Mouse (Mus musculus) G1E (cell line): ENCODE measurements at regions not wholly inside any gene's neighbourhood (a gene's known extent, or its start where the extent isn't known, plus 50 kb on each side); places are given as distances from the start of the nearest gene placed in this dataset.

Experiments used
- ATAC-seq: 2 replicates; pipeline ENCODE4 v1.8.0; 2016; ENCODE audit warnings: mild to moderate bottlenecking; ENCODE audit not compliant: insufficient number of reproducible peaks, poor library complexity, low FRiP score, severe bottlenecking; ENCODE audit errors: extremely low read depth
- DNase-seq: peaks from one replicate; pipeline ENCODE4 v3.0.0; 2012; ENCODE audit warnings: low spot score
- H3K27me3 ChIP-seq: 2 replicates; pipeline ENCODE4 v1.6.1; 2012; ENCODE audit warnings: mild to moderate bottlenecking, low read length, inconsistent platforms; ENCODE audit not compliant: insufficient read depth
- H3K36me3 ChIP-seq: replicated peaks from 2 replicates; pipeline ENCODE3; 2012; ENCODE audit warnings: mild to moderate bottlenecking, inconsistent platforms
- H3K4me1 ChIP-seq: 2 replicates; pipeline ENCODE4 v1.6.1; 2012; ENCODE audit warnings: low read depth, low read length, inconsistent platforms, mixed read lengths; ENCODE audit not compliant: insufficient read depth
- H3K4me3 ChIP-seq: 2 replicates; pipeline ENCODE4 v1.5.1; 2012; ENCODE audit warnings: low read depth, mild to moderate bottlenecking, inconsistent platforms, low read length, moderate library complexity, mixed read lengths
- H3K9me3 ChIP-seq: replicated peaks from 2 replicates; pipeline ENCODE4 v1.6.1; 2012; ENCODE audit warnings: inconsistent platforms
- CTCF ChIP-seq: IDR thresholded peaks from 2 replicates; pipeline ENCODE4 v1.5.1; 2012; ENCODE audit warnings: low read depth, low read length, inconsistent platforms, mixed read lengths
- GATA1 ChIP-seq: IDR thresholded peaks from 2 replicates; pipeline ENCODE4 v1.6.1; 2012; ENCODE audit warnings: borderline replicate concordance, low read length, inconsistent platforms, mixed read lengths
- GATA2 ChIP-seq: IDR thresholded peaks from 2 replicates; pipeline ENCODE4 v1.6.1; 2012; ENCODE audit warnings: low read depth, low read length, inconsistent platforms, borderline replicate concordance
- POLR2AphosphoS5 ChIP-seq: IDR thresholded peaks from 2 replicates; pipeline ENCODE4 v1.6.1; 2012; ENCODE audit warnings: low read depth, low read length, inconsistent platforms; ENCODE audit not compliant: insufficient replicate concordance
- TAL1 ChIP-seq: conservative IDR thresholded peaks from 2 replicates; pipeline ENCODE4 v1.6.1; 2012; ENCODE audit warnings: low read depth, low read length, inconsistent platforms, mixed read lengths

DNA sequence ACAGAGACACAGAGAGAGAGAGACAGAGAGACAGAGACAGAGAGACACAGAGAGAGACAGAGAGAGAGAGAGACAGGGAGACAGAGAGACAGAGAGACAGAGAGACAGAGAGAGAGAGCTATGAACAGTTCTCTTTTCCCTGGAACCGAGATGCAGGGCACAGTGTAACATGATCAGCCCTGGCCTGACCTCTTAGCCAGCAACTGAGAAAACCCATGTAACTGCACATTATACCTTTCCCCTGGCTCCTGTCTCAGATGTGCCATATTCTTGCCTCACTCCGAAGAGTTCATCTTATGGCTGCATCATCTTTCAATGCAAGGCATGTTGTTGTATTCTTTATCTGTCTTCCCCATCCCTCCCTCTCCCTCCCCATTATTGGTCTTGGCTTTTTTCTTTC is 86.5 kb upstream of the Cd93 start:
- no peak for ATAC-seq
- Histone ChIP-seq H3K9me3 (peaks cover 34% of the 10 kb centered on the region), H3K4me3 (no peak overlapping the region)

DNA sequence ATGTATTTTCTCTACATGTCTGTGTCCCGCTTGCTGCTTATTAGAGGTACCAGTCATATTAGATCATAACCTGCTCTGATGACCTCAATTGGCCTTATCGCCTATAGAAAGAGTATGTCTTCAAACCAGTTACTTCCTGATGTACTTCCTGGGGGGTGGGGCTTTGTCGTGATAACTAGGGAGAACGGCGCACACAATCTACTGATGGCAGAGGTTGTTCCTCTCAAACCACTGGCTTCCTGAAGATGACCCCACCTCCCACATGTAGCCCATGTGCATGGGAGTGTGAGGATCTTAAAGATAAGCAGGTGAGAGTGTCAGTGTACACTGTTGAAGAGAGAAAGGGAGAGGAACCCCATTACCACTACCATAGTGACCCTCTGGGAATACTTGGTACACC is 84.4 kb upstream of the Cd93 start:
- H3K9me3 ChIP-seq, result peaks cover 40% of the 10 kb centered on the region
- H3K27me3 ChIP-seq, result no peaks in the 10 kb centered on the region
- ATAC-seq (no peak), DNase-seq (no peak)
- no peaks in the 10 kb centered on the region for H3K4me1 ChIP-seq
- no peak overlapping the region for H3K4me3 ChIP-seq
- no peaks in the 10 kb centered on the region for H3K36me3 ChIP-seq
- no peak for TF ChIP-seq GATA1
- no peak for TF ChIP-seq POLR2AphosphoS5
- TF ChIP-seq TAL1, result no peak
- TF ChIP-seq GATA2, result no peak
- TF ChIP-seq CTCF, result no peak

More for the DNA sequence above, 86.5 kb upstream of the Cd93 start:
- no peaks in the 10 kb centered on the region for H3K36me3 ChIP-seq
- no peak for DNase-seq
- no peak for TF ChIP-seq TAL1
- TF ChIP-seq CTCF, result no peak
- no peak for TF ChIP-seq GATA1
- TF ChIP-seq POLR2AphosphoS5, result no peak
- TF ChIP-seq GATA2, result no peak
- no peaks in the 10 kb centered on the region for H3K4me1 ChIP-seq
- no peaks in the 10 kb centered on the region for H3K27me3 ChIP-seq

DNA sequence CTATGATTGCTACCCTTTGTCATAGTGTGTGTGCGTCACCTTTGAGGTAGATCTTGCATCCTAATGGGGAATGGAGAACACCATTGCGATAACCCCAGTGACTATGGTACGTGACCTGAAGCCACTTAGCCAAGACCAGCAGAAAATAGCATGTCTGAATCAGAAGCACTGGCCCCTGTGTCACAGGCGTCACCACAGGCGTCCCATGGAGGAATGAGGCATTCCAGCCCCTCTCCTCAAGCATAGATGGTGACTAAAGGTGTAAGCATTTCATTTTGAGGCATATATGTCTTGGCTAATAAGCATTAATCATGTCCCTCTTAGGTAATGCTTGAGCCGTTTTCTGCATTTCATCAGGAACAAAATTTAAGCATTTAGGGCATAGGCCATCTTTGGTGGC is 82.1 kb upstream of the Cd93 start:
- TF ChIP-seq TAL1, result no peak
- no peak for TF ChIP-seq POLR2AphosphoS5
- no peak for TF ChIP-seq GATA1
- no peak for TF ChIP-seq CTCF
- no peak for TF ChIP-seq GATA2
- no peaks in the 10 kb centered on the region for H3K27me3 ChIP-seq
- H3K36me3 ChIP-seq, result no peaks in the 10 kb centered on the region
- H3K4me1 ChIP-seq, result no peaks in the 10 kb centered on the region
- no peak for DNase-seq
- no peak overlapping the region for H3K4me3 ChIP-seq
- no peak for ATAC-seq
- H3K9me3 ChIP-seq, result peaks cover 40% of the 10 kb centered on the region

DNA sequence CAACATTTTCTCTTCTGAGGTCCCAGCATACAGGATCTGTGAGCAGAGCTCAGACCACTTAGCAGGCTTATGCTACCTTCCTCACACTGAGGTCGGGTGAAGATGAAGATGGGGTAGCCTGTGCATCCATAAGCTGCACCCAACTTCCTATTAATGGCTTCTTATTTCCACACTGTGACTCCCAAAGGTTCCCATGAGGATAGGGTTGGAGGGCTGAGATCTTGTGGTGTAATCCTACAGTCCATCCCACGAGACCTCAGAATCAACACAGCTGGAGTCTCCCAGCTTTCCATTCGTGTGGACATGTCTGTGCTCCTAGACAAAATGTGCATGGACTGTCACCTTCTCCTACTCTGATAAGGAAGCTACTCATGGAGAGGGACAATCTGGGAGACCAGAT is 80.0 kb upstream of the Cd93 start:
- Histone ChIP-seq H3K4me1 (no peaks in the 10 kb centered on the region), H3K4me3 (no peak overlapping the region), H3K36me3 (no peaks in the 10 kb centered on the region), H3K9me3 (peaks cover 42% of the 10 kb centered on the region), H3K27me3 (no peaks in the 10 kb centered on the region)
- DNase-seq, result no peak
- TF ChIP-seq CTCF, result no peak
- no peak for TF ChIP-seq GATA2
- no peak for TF ChIP-seq TAL1
- TF ChIP-seq POLR2AphosphoS5, result no peak
- TF ChIP-seq GATA1, result no peak
- ATAC-seq, result no peak

DNA sequence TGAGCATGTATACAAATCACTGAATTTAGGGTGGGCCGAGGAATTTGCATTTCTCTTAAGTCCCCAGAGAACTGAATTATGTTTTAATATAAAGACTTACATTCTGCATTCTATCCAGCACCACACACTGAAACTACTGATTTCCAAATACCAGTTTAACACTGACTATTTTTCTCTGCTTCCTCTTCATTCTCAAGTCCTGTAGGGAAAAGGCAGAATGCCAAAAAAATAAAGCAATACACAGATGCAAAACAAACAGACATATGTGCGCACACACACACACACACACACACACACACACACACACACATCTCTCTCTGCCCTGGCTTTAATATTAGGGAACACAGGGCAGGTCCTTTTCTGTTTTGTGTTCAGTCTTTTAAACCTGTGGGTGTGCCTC is 79.6 kb upstream of the Cd93 start:
- TF ChIP-seq TAL1, result no peak
- no peak for TF ChIP-seq GATA2
- no peak for TF ChIP-seq POLR2AphosphoS5
- no peak for TF ChIP-seq CTCF
- no peak for TF ChIP-seq GATA1
- DNase-seq, result no peak
- H3K27me3 ChIP-seq, result no peaks in the 10 kb centered on the region
- H3K4me1 ChIP-seq, result no peaks in the 10 kb centered on the region
- H3K36me3 ChIP-seq, result no peaks in the 10 kb centered on the region
- H3K9me3 ChIP-seq, result peaks cover 41% of the 10 kb centered on the region
- no peak overlapping the region for H3K4me3 ChIP-seq
- no peak for ATAC-seq

DNA sequence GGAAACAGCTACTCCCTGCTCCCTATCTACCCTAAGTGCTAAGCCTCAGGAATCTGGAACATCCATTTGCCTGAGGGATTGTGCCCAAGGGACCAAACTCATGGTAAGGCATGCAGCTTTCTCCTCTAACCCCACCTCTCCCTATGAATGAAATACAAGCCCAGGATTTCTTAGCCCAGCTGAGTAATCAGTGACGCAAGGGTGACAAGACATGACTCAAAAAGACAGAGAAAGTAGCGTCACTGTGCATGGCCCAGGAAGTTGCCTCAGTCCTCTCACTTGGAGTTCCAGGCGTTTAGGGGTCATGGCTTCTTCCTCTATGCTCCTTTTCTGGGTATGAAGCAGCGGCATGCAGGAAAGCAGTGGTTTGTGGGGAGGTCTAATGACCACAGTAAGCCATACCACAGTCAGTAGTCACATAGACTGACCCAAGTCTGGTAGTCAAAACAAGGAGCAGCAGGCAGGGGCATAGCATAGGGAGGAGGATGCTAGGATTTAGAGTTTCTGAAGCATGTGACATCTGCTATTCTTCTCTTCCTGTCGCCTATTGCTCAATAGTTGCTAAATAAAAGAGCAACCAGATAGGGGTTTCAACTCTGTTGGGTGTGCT is 78.7 kb upstream of the Cd93 start:
- no peak for ATAC-seq
- TF ChIP-seq TAL1 (no peak), CTCF (no peak), POLR2AphosphoS5 (no peak), GATA1 (no peak), GATA2 (no peak)
- Histone ChIP-seq H3K9me3 (peaks cover 34% of the 10 kb centered on the region), H3K4me1 (no peaks in the 10 kb centered on the region), H3K4me3 (no peak overlapping the region), H3K27me3 (no peaks in the 10 kb centered on the region), H3K36me3 (no peaks in the 10 kb centered on the region)
- DNase-seq, result no peak

DNA sequence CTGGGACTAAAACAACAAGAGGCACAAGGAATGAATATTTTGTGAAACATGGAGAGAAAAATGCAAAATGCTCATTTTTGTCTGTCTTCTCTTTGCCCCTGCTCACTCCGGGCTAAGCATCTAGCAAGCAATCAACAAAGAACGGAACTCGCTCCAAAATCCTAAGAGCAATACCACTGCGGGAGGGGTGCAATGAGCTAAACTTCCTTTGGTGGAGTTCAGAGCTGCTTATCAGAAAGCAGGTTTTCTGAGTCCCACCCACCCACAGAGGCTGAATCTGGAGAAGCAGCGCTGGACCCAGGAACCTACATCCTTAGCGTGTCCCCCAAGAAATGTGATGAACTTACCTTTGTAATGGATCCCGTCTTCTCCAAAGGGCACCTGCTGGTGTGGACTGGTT is 76.9 kb upstream of the Cd93 start:
- Histone ChIP-seq H3K4me1 (no peaks in the 10 kb centered on the region), H3K36me3 (no peaks in the 10 kb centered on the region), H3K27me3 (no peaks in the 10 kb centered on the region), H3K4me3 (no peak overlapping the region), H3K9me3 (peaks cover 37% of the 10 kb centered on the region)
- TF ChIP-seq CTCF, result no peak
- TF ChIP-seq GATA2, result no peak
- TF ChIP-seq GATA1, result no peak
- TF ChIP-seq TAL1, result no peak
- no peak for TF ChIP-seq POLR2AphosphoS5
- ATAC-seq (no peak), DNase-seq (no peak)
